Mouse (Mus musculus) midbrain, embryonic 15.5 days (tissue): ENCODE measurements at regions not wholly inside any gene's neighbourhood (a gene's known extent, or its start where the extent isn't known, plus 50 kb on each side); places are given as distances from the start of the nearest gene placed in this dataset.

Experiments
- ATAC-seq: fragments of 200-750 bp; cut with Nextera tagmentation; replicated peaks from 2 replicates; pipeline ENCODE4 v1.8.0; 2017; ENCODE audit warnings: moderate TSS enrichment
- H3K27ac ChIP-seq: fragments of 300-500 bp; sonication (generic); 2 replicates; pipeline ENCODE4 v1.5.1; 2015; ENCODE audit warnings: mild to moderate bottlenecking, inconsistent platforms
- H3K27me3 ChIP-seq: fragments of 300-500 bp; sonication (generic); replicated peaks from 2 replicates; pipeline ENCODE4 v1.6.1; 2015; ENCODE audit warnings: inconsistent platforms
- H3K36me3 ChIP-seq: fragments of 300-500 bp; sonication (generic); replicated peaks from 2 replicates; pipeline ENCODE4 v1.6.1; 2015; ENCODE audit warnings: inconsistent platforms
- H3K4me1 ChIP-seq: fragments of 300-500 bp; sonication (generic); 2 replicates; pipeline ENCODE4 v1.6.1; 2015; ENCODE audit warnings: inconsistent platforms
- H3K4me2 ChIP-seq: fragments of 300-500 bp; sonication (generic); 2 replicates; pipeline ENCODE4 v1.6.1; 2015; ENCODE audit warnings: inconsistent platforms, mild to moderate bottlenecking, moderate library complexity
- H3K4me3 ChIP-seq: fragments of 300-500 bp; sonication (generic); 2 replicates; pipeline ENCODE4 v1.5.1; 2015; ENCODE audit warnings: mild to moderate bottlenecking, inconsistent platforms
- H3K9ac ChIP-seq: fragments of 300-500 bp; sonication (generic); 2 replicates; pipeline ENCODE4 v1.6.1; 2015; ENCODE audit warnings: mild to moderate bottlenecking, inconsistent platforms
- H3K9me3 ChIP-seq: fragments of 300-500 bp; sonication (generic); 2 replicates; pipeline ENCODE4 v1.6.1; 2016; ENCODE audit warnings: inconsistent platforms
- WGBS: fragments of 180-500 bp; shearing (Covaris S2); methylation state at CpG from one replicate; pipeline ENCODE4 v1.1.7; 2015; ENCODE audit warnings: mixed read lengths; 5-methylcytosine and 5-hydroxymethylcytosine counted together

DNA sequence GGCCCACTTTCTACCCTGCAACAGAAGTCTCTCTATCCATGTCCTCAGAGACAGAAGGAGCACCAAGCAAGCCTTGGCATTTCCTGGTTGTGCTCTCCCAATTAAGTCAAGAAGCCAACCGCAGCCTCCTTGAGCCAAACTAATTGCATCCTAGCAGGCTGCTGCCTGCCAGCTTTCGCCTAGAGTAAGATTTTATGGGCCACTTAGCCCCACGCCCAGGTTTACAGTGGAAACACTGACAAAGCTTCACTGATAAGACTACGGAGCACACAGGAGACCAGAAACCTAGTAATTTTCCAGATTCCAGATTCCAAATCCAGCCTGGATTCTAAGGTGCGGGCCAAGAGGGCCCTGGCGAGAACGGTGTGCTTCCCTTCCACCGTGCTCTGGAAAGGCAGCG is 249.0 kb upstream of the Usp24 start:
- no peak for ATAC-seq
- Histone ChIP-seq H3K9ac (no peak overlapping the region), H3K4me2 (no peak overlapping the region), H3K4me1 (no peaks in the 10 kb centered on the region), H3K27ac (no peak overlapping the region), H3K27me3 (no peaks in the 10 kb centered on the region), H3K9me3 (no peaks in the 10 kb centered on the region), H3K36me3 (no peaks in the 10 kb centered on the region), H3K4me3 (no peak overlapping the region)
- 84% methylated on average over 9 of the region's 9 CpGs for whole genome bisulfite sequencing

- no peak for ATAC-seq
- Histone ChIP-seq H3K4me3 (no peak overlapping the region), H3K27ac (no peak overlapping the region), H3K27me3 (no peaks in the 10 kb centered on the region), H3K9ac (no peak overlapping the region), H3K36me3 (no peaks in the 10 kb centered on the region), H3K4me2 (no peak overlapping the region), H3K9me3 (no peaks in the 10 kb centered on the region), H3K4me1 (no peaks in the 10 kb centered on the region)
Measured at GRCm38 (mm10) chr4:106083546-106083945, 232.5 kb upstream of the Usp24 start.

DNA sequence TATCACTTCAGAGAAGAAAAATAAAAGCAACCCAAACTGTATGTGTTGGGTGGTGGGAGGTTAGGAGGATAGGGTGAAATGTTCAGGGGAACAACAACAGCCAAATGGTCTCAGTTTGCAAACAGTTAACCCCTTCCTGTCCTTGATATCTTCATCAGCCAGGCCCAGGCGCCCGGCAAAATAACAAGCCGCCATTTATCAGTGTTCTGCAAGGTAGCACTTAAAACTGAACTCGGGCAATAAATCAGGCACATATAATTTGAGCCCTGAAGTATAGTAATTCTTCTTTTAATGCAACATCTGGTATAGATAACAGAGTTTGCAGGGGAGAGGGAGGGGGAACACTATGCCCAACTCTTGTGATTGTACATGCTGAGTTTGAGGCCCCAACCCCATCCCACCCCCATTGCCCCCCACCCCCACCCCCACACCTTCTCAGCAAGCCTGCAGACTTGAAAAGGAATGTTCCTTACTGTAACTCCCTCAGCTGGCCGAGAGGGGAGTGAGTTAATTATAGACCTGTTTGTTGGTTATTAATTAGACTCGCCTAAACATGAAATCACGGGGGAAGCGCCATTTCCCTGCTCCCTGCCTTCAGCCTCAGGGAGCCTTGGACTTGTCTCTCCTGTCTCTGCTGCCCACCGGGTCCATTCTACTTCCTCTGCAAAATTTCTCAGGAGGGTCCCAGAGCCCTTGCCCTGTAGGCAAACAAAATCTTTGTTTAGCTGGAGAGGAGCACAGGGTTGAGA is 223.9 kb upstream of the Usp24 start:
- no peaks in the 10 kb centered on the region for H3K27me3 ChIP-seq
- no peak overlapping the region for H3K9ac ChIP-seq
- H3K4me1 ChIP-seq = no peaks in the 10 kb centered on the region
- no peaks in the 10 kb centered on the region for H3K9me3 ChIP-seq
- no peaks in the 10 kb centered on the region for H3K36me3 ChIP-seq
- WGBS = 80% methylated on average over 9 of the region's 9 CpGs
- H3K4me3 ChIP-seq = no peak overlapping the region
- H3K27ac ChIP-seq = no peak overlapping the region
- ATAC-seq = no peak
- no peak overlapping the region for H3K4me2 ChIP-seq

DNA sequence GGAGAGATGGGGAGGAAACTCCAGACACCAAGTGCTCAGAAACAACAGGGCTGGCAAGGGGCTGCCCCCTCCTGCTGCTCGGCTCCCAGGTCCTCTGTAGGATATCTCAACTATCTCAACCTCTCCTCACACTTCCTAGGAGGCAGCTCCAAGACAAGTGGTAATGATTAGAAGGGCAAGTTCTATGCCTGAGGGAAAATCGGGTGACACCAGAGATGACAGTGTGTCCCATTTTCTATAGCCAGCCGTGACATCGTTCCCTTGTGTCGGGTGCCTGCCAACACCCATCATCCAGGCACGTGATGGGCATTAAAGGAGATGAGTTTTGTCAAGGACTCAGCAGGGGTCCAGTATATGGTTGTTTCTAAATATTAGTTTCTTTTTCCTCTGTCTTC is 223.3 kb upstream of the Usp24 start:
- Histone ChIP-seq H3K4me2 (no peak overlapping the region), H3K9ac (no peak overlapping the region), H3K4me3 (no peak overlapping the region), H3K27ac (no peak overlapping the region), H3K27me3 (no peaks in the 10 kb centered on the region), H3K4me1 (no peaks in the 10 kb centered on the region), H3K36me3 (no peaks in the 10 kb centered on the region), H3K9me3 (no peaks in the 10 kb centered on the region)
- ATAC-seq = no peak
- WGBS = 84% methylated on average over 6 of the region's 6 CpGs

DNA sequence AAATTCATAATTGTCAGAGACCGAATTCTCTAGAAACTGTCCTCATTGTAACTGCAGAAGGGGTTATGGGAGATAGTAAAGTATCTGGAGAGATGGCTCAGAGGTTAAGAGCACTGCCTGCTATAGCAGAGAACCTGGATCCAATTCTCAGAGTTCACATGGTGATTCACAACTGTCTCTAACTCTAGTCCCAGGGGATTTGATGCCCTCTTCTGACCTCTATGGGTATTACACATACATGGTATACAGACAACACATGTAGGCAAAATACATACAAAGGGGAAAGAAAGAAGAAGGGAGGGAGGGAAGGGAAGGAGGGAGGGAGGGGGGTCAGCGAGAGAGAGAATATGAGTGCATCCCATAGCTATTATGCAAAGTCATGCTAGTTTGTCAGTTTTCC is 222.8 kb upstream of the Usp24 start:
- Histone ChIP-seq H3K27ac (no peak overlapping the region), H3K4me3 (no peak overlapping the region), H3K36me3 (no peaks in the 10 kb centered on the region), H3K9me3 (no peaks in the 10 kb centered on the region), H3K9ac (no peak overlapping the region), H3K27me3 (no peaks in the 10 kb centered on the region), H3K4me2 (no peak overlapping the region), H3K4me1 (no peaks in the 10 kb centered on the region)
- ATAC-seq = no peak
- WGBS = 88% methylated on average over 2 of the region's 2 CpGs

GRCm38 (mm10) chr4:106094882-106095556 is 221.0 kb upstream of the Usp24 start:
- Histone ChIP-seq H3K4me3 (no peak overlapping the region), H3K4me1 (no peaks in the 10 kb centered on the region), H3K9ac (no peak overlapping the region), H3K27me3 (no peaks in the 10 kb centered on the region), H3K27ac (no peak overlapping the region), H3K36me3 (no peaks in the 10 kb centered on the region), H3K4me2 (no peak overlapping the region), H3K9me3 (no peaks in the 10 kb centered on the region)
- no peak for ATAC-seq
- 80% methylated on average over 11 of the region's 11 CpGs for WGBS

DNA sequence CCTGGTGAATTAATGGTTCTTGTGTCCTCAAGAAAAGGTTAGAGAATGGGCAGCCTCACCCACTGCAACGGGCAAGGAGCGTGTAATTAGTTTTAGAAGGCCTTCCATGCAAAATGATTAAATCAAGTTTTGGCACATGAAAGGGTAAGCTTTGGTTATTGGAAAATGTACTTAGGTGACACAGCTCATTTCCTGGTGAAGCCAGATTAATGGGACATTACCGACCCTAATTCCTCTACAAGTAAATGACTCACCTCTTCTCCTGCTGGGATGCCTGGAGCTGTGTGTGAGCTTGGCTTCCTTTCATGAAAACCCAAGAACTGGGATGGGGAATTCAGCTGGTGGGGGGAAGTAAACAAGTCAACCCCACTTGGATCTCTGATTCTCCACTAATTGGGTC is 219.9 kb upstream of the Usp24 start:
- 72% methylated on average over 3 of the region's 3 CpGs for WGBS
- H3K27ac ChIP-seq = no peak overlapping the region
- H3K4me3 ChIP-seq = no peak overlapping the region
- no peak for ATAC-seq
- H3K36me3 ChIP-seq = no peaks in the 10 kb centered on the region
- no peaks in the 10 kb centered on the region for H3K27me3 ChIP-seq
- H3K4me2 ChIP-seq = no peak overlapping the region
- H3K4me1 ChIP-seq = 0 out of 2 replicates have a peak, but pooled peaks cover 7% of the 10 kb centered on the region
- H3K9me3 ChIP-seq = no peaks in the 10 kb centered on the region
- no peak overlapping the region for H3K9ac ChIP-seq

GRCm38 (mm10) chr4:106097846-106098245 is 218.2 kb upstream of the Usp24 start:
- ATAC-seq = no peak
- H3K4me1 ChIP-seq = peaks cover 22% of the 10 kb centered on the region
- H3K27ac ChIP-seq = no peak overlapping the region
- no peak overlapping the region for H3K4me3 ChIP-seq
- H3K9me3 ChIP-seq = no peaks in the 10 kb centered on the region
- no peaks in the 10 kb centered on the region for H3K36me3 ChIP-seq
- WGBS = 95% methylated on average over 1 of the region's 1 CpGs
- H3K4me2 ChIP-seq = no peak overlapping the region
- no peak overlapping the region for H3K9ac ChIP-seq
- no peaks in the 10 kb centered on the region for H3K27me3 ChIP-seq

DNA sequence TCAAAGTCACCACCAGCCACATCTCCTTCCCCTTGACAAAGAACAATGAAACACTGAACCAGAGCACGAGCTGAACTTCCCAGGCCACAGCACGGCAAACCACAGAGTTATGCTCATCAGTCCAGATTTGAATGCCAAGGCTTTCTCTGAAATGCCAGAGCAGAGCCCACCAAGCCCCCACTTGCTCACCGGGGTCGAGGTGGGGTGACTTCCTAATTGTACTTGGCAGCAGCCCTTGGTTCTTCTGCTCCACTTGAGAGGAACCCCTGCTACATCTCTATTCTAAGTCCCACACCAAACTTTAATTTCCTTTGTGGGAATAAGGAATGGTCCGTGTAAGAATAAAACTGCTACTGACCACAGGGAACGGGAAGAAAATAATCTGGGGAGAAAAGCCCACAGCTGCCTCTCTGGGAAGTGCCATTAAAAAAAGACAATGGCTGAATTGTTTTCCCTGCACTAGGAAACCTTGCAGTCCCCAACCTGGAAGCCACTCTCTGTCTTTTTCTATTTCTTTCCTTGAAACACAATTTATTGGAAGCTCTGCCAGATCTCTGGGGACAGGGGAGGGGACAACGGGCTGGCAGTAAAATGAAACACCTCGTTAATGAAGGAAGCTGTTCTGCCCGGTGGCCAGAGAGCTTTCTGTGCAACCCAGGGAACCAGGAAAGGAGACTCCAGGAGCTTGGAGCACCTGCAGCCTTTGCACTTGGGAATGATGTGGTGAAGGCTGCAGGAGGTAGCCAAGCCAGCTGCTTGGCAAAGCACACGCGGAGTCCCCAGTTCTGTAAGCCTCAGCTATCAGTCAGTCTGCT is 215.6 kb upstream of the Usp24 start:
- H3K4me3 ChIP-seq = no peak overlapping the region
- H3K4me1 ChIP-seq = peaks cover 27% of the 10 kb centered on the region
- 40% methylated on average over 11 of the region's 11 CpGs for WGBS
- H3K36me3 ChIP-seq = no peaks in the 10 kb centered on the region
- H3K9me3 ChIP-seq = no peaks in the 10 kb centered on the region
- no peak for ATAC-seq
- H3K27ac ChIP-seq = no peak overlapping the region
- H3K4me2 ChIP-seq = no peak overlapping the region
- no peak overlapping the region for H3K9ac ChIP-seq
- H3K27me3 ChIP-seq = no peaks in the 10 kb centered on the region

GRCm38 (mm10) chr4:106101904-106102303 is 214.1 kb upstream of the Usp24 start:
- Histone ChIP-seq H3K27me3 (no peaks in the 10 kb centered on the region), H3K36me3 (no peaks in the 10 kb centered on the region), H3K4me2 (peak overlapping the region; percentile 1; the same call in 1 of the 2 replicates), H3K4me1 (peaks cover 27% of the 10 kb centered on the region), H3K9me3 (no peaks in the 10 kb centered on the region), H3K4me3 (no peak overlapping the region), H3K27ac (peak overlapping the region; percentile 55; the same call in 1 of the 2 replicates), H3K9ac (no peak overlapping the region)
- WGBS = 20% methylated on average over 5 of the region's 5 CpGs
- no peak for ATAC-seq

DNA sequence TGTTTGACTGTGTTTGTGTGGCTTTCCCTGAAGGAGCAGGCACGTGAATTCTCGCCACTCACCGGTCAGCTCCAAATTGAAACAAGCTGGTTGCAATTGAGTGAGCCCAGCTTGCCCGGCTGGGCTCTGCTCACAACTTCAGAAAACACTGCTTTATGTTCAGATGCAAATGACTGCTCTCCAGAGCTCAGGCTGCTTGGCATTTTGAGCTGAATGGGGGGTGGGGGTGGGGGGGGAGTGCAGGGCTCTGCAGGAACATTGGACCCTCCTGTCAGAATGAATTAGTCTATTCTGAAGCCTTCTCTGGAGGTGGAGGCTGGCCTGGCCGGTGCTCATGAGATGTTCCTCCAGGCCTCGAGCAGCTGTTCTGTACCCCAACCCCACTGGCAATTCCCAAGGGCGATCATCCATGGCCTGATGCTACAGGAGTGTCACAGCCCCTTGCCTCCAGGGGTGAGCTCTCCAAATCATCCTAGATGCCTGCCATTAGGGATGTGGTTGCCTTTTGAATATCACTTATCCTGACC is 213.5 kb upstream of the Usp24 start:
- peaks cover 27% of the 10 kb centered on the region for H3K4me1 ChIP-seq
- H3K4me3 ChIP-seq = no peak overlapping the region
- peak overlapping the region; percentile 1; the same call in 1 of the 2 replicates for H3K4me2 ChIP-seq
- ATAC-seq = peak; percentile 77
- no peak overlapping the region for H3K9ac ChIP-seq
- no peaks in the 10 kb centered on the region for H3K36me3 ChIP-seq
- no peaks in the 10 kb centered on the region for H3K9me3 ChIP-seq
- peak overlapping the region; percentile 55; the same call in 1 of the 2 replicates for H3K27ac ChIP-seq
- 10% methylated on average over 7 of the region's 7 CpGs for WGBS
- H3K27me3 ChIP-seq = no peaks in the 10 kb centered on the region
